ENCODE assay signal across 14 mouse cellular contexts in genomic region chr2:158680357-158680889, GRCm38 (mm10).
"Had no signal": no experiment of that assay in that cellular context is flagged by ENCODE, and none has a peak within 500 bp of the region (broad histone marks: within the 10 kb centered on the region; RNA-seq: fewer than 3 reads in every experiment).

No protein-coding gene starts in this region.

- H3K27ac ChIP-seq: kidney, postnatal 0 days; limb, embryonic 13.5 days; liver, embryonic 14.5 days; neural tube, embryonic 13.5 days had no signal

- H3K4me2 ChIP-seq: limb, embryonic 13.5 days; neural tube, embryonic 13.5 days had no signal

- H3K9ac ChIP-seq: limb, embryonic 13.5 days; liver, embryonic 14.5 days; neural tube, embryonic 13.5 days had no signal

- DNase-seq: kidney, adult 11 months; kidney, adult 9 months; kidney, postnatal 36 days; left cerebral cortex, postnatal 4 days; lung, postnatal 14 days; retina, postnatal 1 day; right cerebral cortex, postnatal 4 days; spleen, adult 18-20 months; thymus, adult 18-20 months; thymus, postnatal 14 days had no signal

- H3K36me3 ChIP-seq: limb, embryonic 13.5 days; neural tube, embryonic 13.5 days had no signal

- H3K27me3 ChIP-seq: limb, embryonic 13.5 days had no signal

- H3K4me3 ChIP-seq: limb, embryonic 13.5 days; neural tube, embryonic 13.5 days had no signal

- H3K9me3 ChIP-seq: limb, embryonic 13.5 days; neural tube, embryonic 13.5 days had no signal
